Mouse (Mus musculus): ENCODE data around the gene Ppp1r1b. TPM values are rescaled to one million over a fixed set of nuclear protein-coding genes. Genes with fewer than 3 reads are reported as not detected.

Gene Ppp1r1b
- polyA plus RNA-seq, 1 experiment from 2014 or later, result 52.2 TPM

DNA sequence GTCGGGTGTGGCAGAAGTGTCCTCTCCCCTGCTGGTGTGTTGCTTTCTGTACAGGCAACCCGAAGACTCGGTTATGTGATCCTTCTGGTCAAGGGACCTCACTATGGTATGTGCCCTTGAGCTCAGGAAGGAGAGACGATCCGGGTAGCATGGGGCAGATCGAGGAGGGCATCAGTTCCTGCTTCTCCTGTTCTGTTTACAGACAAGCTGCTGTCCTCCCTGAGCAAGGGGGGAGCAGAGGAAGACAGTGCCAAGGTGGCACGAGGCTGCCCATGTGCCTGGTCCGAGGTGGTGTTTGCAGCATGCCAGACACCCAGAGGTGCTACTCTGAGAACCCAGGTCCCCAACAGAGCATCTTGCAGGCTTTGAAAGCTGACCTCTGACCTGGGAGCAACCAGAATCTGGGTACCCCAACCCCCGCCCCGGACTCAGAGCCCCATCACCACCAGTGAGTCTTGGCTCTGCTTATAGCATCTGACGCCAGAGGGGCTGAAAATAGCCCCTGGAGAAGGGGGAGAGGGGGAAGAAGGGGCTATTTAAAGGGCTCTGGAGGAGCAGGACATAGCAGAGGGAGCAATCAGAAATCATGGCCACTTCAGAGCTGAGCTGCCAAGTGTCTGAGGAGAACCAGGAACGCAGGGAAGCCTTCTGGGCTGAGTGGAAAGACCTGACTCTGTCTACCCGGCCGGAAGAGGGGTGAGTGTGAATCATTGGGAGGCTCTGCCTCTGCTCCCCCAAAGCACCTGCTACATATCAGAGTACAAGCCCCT lies 35.2 kb downstream of the Ppp1r1b start, which contains the start of gene Tcap:
TSS of gene Tcap (plus strand) at position 551 of the 770 bp plus-strand sequence.
- WGBS, result 57% methylated on average over 14 of the region's 14 CpGs
- no peak for ATAC-seq
- H3K9ac ChIP-seq, result no peak within 1 kb of the TSS
- H3K4me2 ChIP-seq (replicated peaks), result no peak within 1 kb of the TSS
- H3K36me3 ChIP-seq, result peaks cover 8% of the 10 kb centered on the region; the same call in 1 of the 2 replicates
- no peak within 1 kb of the TSS for H3K27ac ChIP-seq
- H3K4me1 ChIP-seq (replicated peaks), result no peaks in the 10 kb centered on the region; the same call in 1 of the 2 replicates
- no peaks in the 10 kb centered on the region for H3K9me3 ChIP-seq
- H3K4me3 ChIP-seq (replicated peaks), result no peak within 1 kb of the TSS
- peaks cover 30% of the 10 kb centered on the region for H3K27me3 ChIP-seq (replicated peaks)

DNA sequence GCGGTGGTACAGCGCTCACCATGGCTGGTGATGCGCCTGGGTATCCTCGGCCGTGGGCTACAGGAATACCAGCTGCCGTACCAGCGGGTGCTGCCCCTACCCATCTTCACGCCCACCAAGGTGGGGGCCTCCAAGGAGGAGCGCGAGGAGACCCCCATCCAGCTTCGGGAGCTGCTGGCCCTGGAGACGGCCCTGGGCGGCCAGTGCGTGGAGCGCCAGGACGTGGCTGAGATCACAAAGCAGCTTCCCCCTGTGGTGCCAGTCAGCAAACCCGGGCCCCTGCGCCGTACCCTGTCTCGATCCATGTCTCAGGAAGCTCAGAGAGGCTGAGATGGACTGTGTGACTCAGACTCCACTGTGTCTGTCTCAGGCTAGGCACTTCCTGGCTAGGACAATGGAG lies 36.0 kb downstream of the Ppp1r1b start:
- Histone ChIP-seq H3K9ac (no peak overlapping the region), H3K9me3 (no peaks in the 10 kb centered on the region), H3K27me3 (replicated peaks) (peaks cover 30% of the 10 kb centered on the region), H3K27ac (no peak overlapping the region), H3K4me2 (replicated peaks) (no peak overlapping the region), H3K4me3 (replicated peaks) (no peak overlapping the region), H3K4me1 (replicated peaks) (no peaks in the 10 kb centered on the region; the same call in 1 of the 2 replicates), H3K36me3 (0 out of 2 replicates have a peak, but pooled peaks cover 1% of the 10 kb centered on the region)
- WGBS, result 85% methylated on average over 20 of the region's 20 CpGs
- ATAC-seq, result no peak

- Histone ChIP-seq H3K36me3 (no peaks in the 10 kb centered on the region), H3K9me3 (no peaks in the 10 kb centered on the region), H3K27me3 (replicated peaks) (peaks cover 30% of the 10 kb centered on the region), H3K9ac (no peak overlapping the region), H3K4me3 (replicated peaks) (no peak overlapping the region), H3K4me1 (replicated peaks) (no peaks in the 10 kb centered on the region; the same call in 1 of the 2 replicates), H3K27ac (no peak overlapping the region), H3K4me2 (replicated peaks) (no peak overlapping the region)
- no peak for ATAC-seq
- 69% methylated on average over 8 of the region's 8 CpGs for WGBS
Measured at GRCm38 (mm10) chr11:98384721-98385637, 36.8 kb downstream of the Ppp1r1b start.

DNA sequence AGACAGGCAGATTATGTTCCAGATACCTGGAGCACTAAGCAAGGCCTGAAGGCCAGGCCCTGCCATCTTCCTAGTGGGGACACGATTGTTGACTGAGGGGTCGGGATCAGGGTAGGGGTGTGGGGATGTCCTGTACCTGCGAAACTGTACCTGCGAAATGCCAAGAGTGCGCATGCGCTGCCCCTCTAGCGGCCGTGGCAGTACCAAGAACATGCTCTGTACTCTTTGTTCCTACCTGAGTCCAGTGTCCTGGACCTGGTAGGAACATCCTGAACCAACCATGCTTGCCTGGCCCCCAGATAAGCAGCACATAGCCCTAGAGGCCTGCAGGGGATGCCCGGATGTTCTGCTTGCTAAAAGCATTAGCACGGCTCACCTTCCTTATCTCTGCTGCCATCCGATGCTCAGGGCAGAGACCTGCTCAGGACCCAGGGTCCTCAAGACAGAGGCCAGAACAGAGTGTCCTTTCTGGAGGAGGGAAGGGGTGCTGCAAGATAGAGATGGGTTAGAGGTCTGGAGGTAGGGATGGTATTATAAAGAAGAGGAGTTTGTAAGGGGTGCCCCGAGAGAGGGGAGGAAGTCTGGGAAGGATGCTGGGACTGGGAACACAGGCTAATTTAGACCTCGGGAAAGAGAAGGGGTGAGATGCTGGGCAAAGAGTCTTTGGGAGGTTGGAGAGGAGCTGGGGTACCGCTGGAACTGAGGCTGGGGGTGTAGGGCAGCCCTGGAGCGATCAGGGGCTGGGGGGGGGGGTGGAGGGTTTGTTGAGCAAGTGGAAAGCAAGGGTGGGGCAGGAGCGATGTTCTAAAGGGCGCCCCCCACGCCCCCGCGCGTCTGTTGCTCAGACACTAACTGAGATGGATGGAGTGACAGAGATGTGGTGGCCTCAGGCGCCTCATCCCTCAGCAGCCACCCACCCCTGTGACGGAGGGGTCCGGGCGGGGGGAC lies 37.7 kb downstream of the Ppp1r1b start, which contains the start of gene Pnmt:
TSS of gene Pnmt (plus strand) at position 813 of the 948 bp plus-strand sequence.
- Histone ChIP-seq H3K27me3 (replicated peaks) (peaks cover 30% of the 10 kb centered on the region), H3K4me3 (replicated peaks) (no peak within 1 kb of the TSS), H3K4me1 (replicated peaks) (no peaks in the 10 kb centered on the region; the same call in 1 of the 2 replicates), H3K4me2 (replicated peaks) (peak within 1 kb of the TSS; percentile 19; the same call in 1 of the 2 replicates), H3K27ac (no peak within 1 kb of the TSS), H3K9me3 (no peaks in the 10 kb centered on the region), H3K36me3 (no peaks in the 10 kb centered on the region), H3K9ac (peak within 1 kb of the TSS; percentile 8; the same call in 1 of the 2 replicates)
- no peak for ATAC-seq
- WGBS, result 47% methylated on average over 25 of the region's 25 CpGs

DNA sequence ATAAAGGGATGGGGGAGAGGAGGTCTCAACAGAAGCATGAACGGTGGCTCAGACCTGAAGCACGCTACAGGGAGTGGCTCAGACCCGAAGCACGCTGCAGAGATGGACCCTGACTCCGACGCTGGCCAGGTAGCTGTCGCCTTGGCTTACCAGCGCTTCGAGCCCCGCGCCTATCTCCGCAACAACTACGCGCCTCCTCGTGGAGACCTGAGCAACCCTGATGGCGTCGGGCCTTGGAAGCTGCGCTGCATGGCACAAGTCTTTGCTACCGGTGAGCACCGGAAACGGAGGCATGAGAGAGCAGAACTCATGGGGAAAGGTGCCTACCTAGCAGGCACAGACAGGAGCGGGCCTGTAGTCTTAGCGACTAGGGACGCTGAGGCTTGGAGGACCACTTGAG lies 38.4 kb downstream of the Ppp1r1b start:
- Histone ChIP-seq H3K27ac (no peak overlapping the region), H3K4me2 (replicated peaks) (peak overlapping the region; percentile 19; the same call in 1 of the 2 replicates), H3K27me3 (replicated peaks) (peaks cover 30% of the 10 kb centered on the region), H3K9me3 (no peaks in the 10 kb centered on the region), H3K36me3 (no peaks in the 10 kb centered on the region), H3K4me1 (replicated peaks) (peaks cover 4% of the 10 kb centered on the region), H3K9ac (peak overlapping the region; percentile 8; the same call in 1 of the 2 replicates), H3K4me3 (replicated peaks) (no peak overlapping the region)
- 10% methylated on average over 24 of the region's 24 CpGs for WGBS
- no peak for ATAC-seq

GRCm38 (mm10) chr11:98387056-98387577 lies 38.9 kb downstream of the Ppp1r1b start:
- Histone ChIP-seq H3K4me2 (replicated peaks) (no peak overlapping the region), H3K4me1 (replicated peaks) (peaks cover 9% of the 10 kb centered on the region), H3K27me3 (replicated peaks) (peaks cover 30% of the 10 kb centered on the region), H3K9me3 (no peaks in the 10 kb centered on the region), H3K36me3 (no peaks in the 10 kb centered on the region), H3K27ac (no peak overlapping the region), H3K9ac (peak overlapping the region; percentile 8; the same call in 1 of the 2 replicates), H3K4me3 (replicated peaks) (no peak overlapping the region)
- 56% methylated on average over 14 of the region's 14 CpGs for WGBS
- no peak for ATAC-seq

GRCm38 (mm10) chr11:98388282-98388681 lies 40.1 kb downstream of the Ppp1r1b start:
- WGBS, result 74% methylated on average over 10 of the region's 10 CpGs
- H3K4me1 ChIP-seq (replicated peaks), result peaks cover 19% of the 10 kb centered on the region

GRCm38 (mm10) chr11:98389221-98389780 lies 41.1 kb downstream of the Ppp1r1b start:
- no peak for ATAC-seq
- Histone ChIP-seq H3K27ac (no peak overlapping the region), H3K36me3 (no peaks in the 10 kb centered on the region), H3K9me3 (no peaks in the 10 kb centered on the region), H3K4me2 (replicated peaks) (no peak overlapping the region), H3K4me1 (replicated peaks) (peaks cover 29% of the 10 kb centered on the region), H3K27me3 (replicated peaks) (peaks cover 27% of the 10 kb centered on the region), H3K9ac (no peak overlapping the region), H3K4me3 (replicated peaks) (no peak overlapping the region)
- 28% methylated on average over 9 of the region's 9 CpGs for WGBS

More at GRCm38 (mm10) chr11:98388282-98388681, 40.1 kb downstream of the Ppp1r1b start:
- no peak overlapping the region for H3K27ac ChIP-seq
- no peak overlapping the region for H3K4me2 ChIP-seq (replicated peaks)
- no peak overlapping the region for H3K9ac ChIP-seq
- H3K36me3 ChIP-seq, result no peaks in the 10 kb centered on the region
- ATAC-seq, result no peak
- no peak overlapping the region for H3K4me3 ChIP-seq (replicated peaks)
- H3K27me3 ChIP-seq (replicated peaks), result peaks cover 30% of the 10 kb centered on the region
- no peaks in the 10 kb centered on the region for H3K9me3 ChIP-seq

GRCm38 (mm10) chr11:98390141-98390540 lies 41.9 kb downstream of the Ppp1r1b start:
- no peak overlapping the region for H3K4me3 ChIP-seq (replicated peaks)
- H3K9ac ChIP-seq, result no peak overlapping the region
- no peak overlapping the region for H3K27ac ChIP-seq
- H3K36me3 ChIP-seq, result no peaks in the 10 kb centered on the region
- peaks cover 34% of the 10 kb centered on the region for H3K4me1 ChIP-seq (replicated peaks)
- no peak for ATAC-seq
- H3K9me3 ChIP-seq, result no peaks in the 10 kb centered on the region
- no peak overlapping the region for H3K4me2 ChIP-seq (replicated peaks)
- peaks cover 27% of the 10 kb centered on the region for H3K27me3 ChIP-seq (replicated peaks)
- WGBS, result 79% methylated on average over 12 of the region's 12 CpGs

DNA sequence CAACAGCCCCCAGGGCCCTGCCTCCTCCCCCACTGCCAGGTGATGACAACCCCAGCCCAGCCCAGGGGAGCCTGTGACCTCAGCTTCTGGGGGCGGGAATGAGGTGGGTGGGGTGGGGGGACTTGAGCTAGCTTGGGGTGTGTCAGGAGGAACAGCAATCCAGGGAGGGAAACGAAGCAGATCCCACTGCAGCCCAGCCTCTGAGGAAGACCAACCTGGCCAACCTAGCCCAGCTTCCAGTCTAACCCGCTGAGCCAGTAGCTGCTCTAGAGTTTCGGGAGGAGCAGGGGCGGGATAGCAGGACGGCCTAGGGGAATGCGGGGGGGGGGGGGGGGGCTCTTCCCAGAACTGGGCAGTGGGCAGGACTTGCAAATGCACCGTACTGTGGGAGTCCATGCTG lies 43.8 kb downstream of the Ppp1r1b start:
- ATAC-seq, result 0 out of 2 replicates have a peak, but pooled peaks have one; percentile 11
- Histone ChIP-seq H3K4me3 (replicated peaks) (no peak overlapping the region), H3K27me3 (replicated peaks) (peaks cover 14% of the 10 kb centered on the region), H3K4me1 (replicated peaks) (peaks cover 34% of the 10 kb centered on the region), H3K36me3 (no peaks in the 10 kb centered on the region), H3K9ac (peak overlapping the region; percentile 23; the same call in 1 of the 2 replicates), H3K9me3 (no peaks in the 10 kb centered on the region), H3K27ac (peak overlapping the region; percentile 86), H3K4me2 (replicated peaks) (0 out of 2 replicates have a peak overlapping the region, but pooled peaks have one; percentile 17)
- WGBS, result 16% methylated on average over 7 of the region's 8 CpGs

Data from intestine, embryonic 15.5 days (tissue).